Mouse (Mus musculus) forebrain, embryonic 13.5 days (tissue): Measurements from ENCODE around the gene Hmg20a. TPM values are rescaled to one million over a fixed set of nuclear protein-coding genes. Genes with fewer than 3 reads are reported as not detected.

ENCODE experiments used
- polyA plus RNA-seq: library from polyadenylated mRNA; unstranded; fragments of >200 nt; fragmentation: Nextera tagmentation; extraction: Ambion mirVana; gene quantifications from 2 replicates; pipeline ENCODE4 v1.2.1, GENCODE M21; 2015

Gene Hmg20a
- polyA plus RNA-seq, 1 experiment from 2014 or later, result 72.3 TPM

Other genes with a start within 250 kb of the Hmg20a start
- 2.9 and 3.3 TPM in 2 replicates for gene Peak1, start 542 bp upstream of the Hmg20a start, polyA plus RNA-seq